Mouse (Mus musculus) retina, postnatal 1 day (tissue): ENCODE measurements around the gene Vasn.

Source experiments
- DNase-seq: peaks from one replicate; pipeline ENCODE4 v3.0.0-alpha.2; 2012

Vasn gene

GRCm38 (mm10) chr16:4643670-4644419 is 4.1 kb downstream of the Vasn start:
- DNase-seq: no peak

- DNase-seq: no peak
Measured at GRCm38 (mm10) chr16:4645867-4646266, 6.1 kb downstream of the Vasn start.

GRCm38 (mm10) chr16:4646831-4647230 is 7.1 kb downstream of the Vasn start:
- DNase-seq: peak; percentile 45

GRCm38 (mm10) chr16:4647651-4648141 is 8.0 kb downstream of the Vasn start:
- peak; percentile 29 for DNase-seq

GRCm38 (mm10) chr16:4648416-4649023 is 8.8 kb downstream of the Vasn start:
- DNase-seq: peak; percentile 40

GRCm38 (mm10) chr16:4649211-4649610 is 9.5 kb downstream of the Vasn start:
- no peak for DNase-seq

GRCm38 (mm10) chr16:4649692-4650091 is 10.0 kb downstream of the Vasn start:
- DNase-seq: no peak

GRCm38 (mm10) chr16:4650161-4650560 is 10.4 kb downstream of the Vasn start:
- no peak for DNase-seq

- DNase-seq: no peak
Measured at GRCm38 (mm10) chr16:4651081-4651480, 11.3 kb downstream of the Vasn start.

- no peak for DNase-seq
Measured at GRCm38 (mm10) chr16:4651624-4652023, 11.9 kb downstream of the Vasn start.

GRCm38 (mm10) chr16:4652707-4653416 is 13.1 kb downstream of the Vasn start:
- no peak for DNase-seq

- DNase-seq: no peak
Measured at GRCm38 (mm10) chr16:4654706-4655105, 15.0 kb downstream of the Vasn start.

- DNase-seq: peak; percentile 30
Measured at GRCm38 (mm10) chr16:4655251-4655734, 15.6 kb downstream of the Vasn start.

- DNase-seq: peak; percentile 90
Measured at GRCm38 (mm10) chr16:4655764-4656570, 16.2 kb downstream of the Vasn start.

GRCm38 (mm10) chr16:4656571-4657081 is 16.9 kb downstream of the Vasn start:
- DNase-seq: no peak

GRCm38 (mm10) chr16:4658781-4659245 is 19.1 kb downstream of the Vasn start:
- DNase-seq: peak; percentile 77

GRCm38 (mm10) chr16:4659326-4659725 is 19.6 kb downstream of the Vasn start:
- DNase-seq: no peak

GRCm38 (mm10) chr16:4661605-4662004 is 21.9 kb downstream of the Vasn start:
- DNase-seq: no peak

- no peak for DNase-seq
Measured at GRCm38 (mm10) chr16:4663806-4664205, 24.1 kb downstream of the Vasn start.

- DNase-seq: no peak
Measured at GRCm38 (mm10) chr16:4665726-4666125, 26.0 kb downstream of the Vasn start.

GRCm38 (mm10) chr16:4667190-4667808 is 27.6 kb downstream of the Vasn start:
- DNase-seq: peak; percentile 89

- DNase-seq: no peak
Measured at GRCm38 (mm10) chr16:4670317-4670716, 30.6 kb downstream of the Vasn start.
